Mouse (Mus musculus): Measurements from ENCODE around the gene Kif24.

Kif24 gene

GRCm38 (mm10) chr4:41349199-41349591, 115.5 kb downstream of the Kif24 start:
- DNase-seq (ENCODE audit: low read depth, low spot score) = no peak

- DNase-seq (ENCODE audit: low read depth, low spot score) = peak; percentile 96
Measured at GRCm38 (mm10) chr4:41348584-41349198, 116.0 kb downstream of the Kif24 start, which contains the start of gene Ubap1. Gene Ubap1, plus strand, starts transcription at chr4:41348996.

GRCm38 (mm10) chr4:41347839-41348238, 116.8 kb downstream of the Kif24 start:
- no peak for DNase-seq (ENCODE audit: low read depth, low spot score)

GRCm38 (mm10) chr4:41346011-41346410, 118.7 kb downstream of the Kif24 start:
- no peak for DNase-seq (ENCODE audit: low read depth, low spot score)

- no peak for DNase-seq (ENCODE audit: low read depth, low spot score)
Measured at GRCm38 (mm10) chr4:41340912-41341550, 123.7 kb downstream of the Kif24 start.

All from A20 (cell line).